Mouse (Mus musculus) bone marrow, adult 2 months (tissue): ENCODE data around the gene Homer2.

ENCODE experiments used
- CTCF ChIP-seq: fragments of 200-500 bp; IDR thresholded peaks from 2 replicates; pipeline ENCODE4 v1.5.1; 2011; ENCODE audit warnings: low read length, control low read depth; ENCODE audit not compliant: control insufficient read depth, insufficient read depth
- POLR2A ChIP-seq: fragments of 200-500 bp; IDR thresholded peaks from 2 replicates; pipeline ENCODE4 v1.6.1; 2011; ENCODE audit warnings: low read depth, mild to moderate bottlenecking, control low read depth, low read length, borderline replicate concordance; ENCODE audit not compliant: control insufficient read depth

DNA sequence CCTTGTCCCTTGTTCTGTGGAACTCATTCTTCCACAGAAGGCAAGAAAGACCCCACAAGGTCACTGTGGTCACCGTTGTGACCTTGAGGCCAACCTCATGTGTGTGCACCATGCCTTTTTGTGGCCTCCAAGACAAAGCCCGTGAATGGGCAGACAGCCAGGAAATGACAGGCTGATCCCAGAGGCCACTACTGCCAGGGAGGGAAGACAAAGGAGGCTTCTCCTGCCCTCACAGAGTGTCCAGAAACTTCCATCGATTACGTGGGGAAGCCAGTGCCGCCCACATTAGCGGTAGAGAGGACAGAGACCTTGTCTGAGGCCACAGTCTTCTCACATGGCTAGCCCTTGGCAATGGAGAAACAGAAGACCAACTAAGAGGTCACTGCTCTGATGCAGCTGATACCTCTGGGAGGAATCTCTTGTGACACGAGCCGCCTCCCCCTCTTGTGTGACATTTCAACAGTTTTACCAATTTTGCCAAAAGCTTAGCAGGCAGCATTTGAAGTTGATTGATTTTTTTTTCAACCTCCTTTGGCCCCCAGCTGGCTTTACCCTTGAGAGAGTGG, 18.1 kb downstream of the Homer2 start:
- TF ChIP-seq POLR2A (no peak), CTCF (no peak)
